Mouse (Mus musculus): ENCODE measurements around the gene Sccpdh.
"Not testable (repeated sequence)": the region's sequence is repeated elsewhere in the genome, so short reads cannot be mapped to it uniquely, and the experiment has no call there.

Gene Sccpdh

DNA sequence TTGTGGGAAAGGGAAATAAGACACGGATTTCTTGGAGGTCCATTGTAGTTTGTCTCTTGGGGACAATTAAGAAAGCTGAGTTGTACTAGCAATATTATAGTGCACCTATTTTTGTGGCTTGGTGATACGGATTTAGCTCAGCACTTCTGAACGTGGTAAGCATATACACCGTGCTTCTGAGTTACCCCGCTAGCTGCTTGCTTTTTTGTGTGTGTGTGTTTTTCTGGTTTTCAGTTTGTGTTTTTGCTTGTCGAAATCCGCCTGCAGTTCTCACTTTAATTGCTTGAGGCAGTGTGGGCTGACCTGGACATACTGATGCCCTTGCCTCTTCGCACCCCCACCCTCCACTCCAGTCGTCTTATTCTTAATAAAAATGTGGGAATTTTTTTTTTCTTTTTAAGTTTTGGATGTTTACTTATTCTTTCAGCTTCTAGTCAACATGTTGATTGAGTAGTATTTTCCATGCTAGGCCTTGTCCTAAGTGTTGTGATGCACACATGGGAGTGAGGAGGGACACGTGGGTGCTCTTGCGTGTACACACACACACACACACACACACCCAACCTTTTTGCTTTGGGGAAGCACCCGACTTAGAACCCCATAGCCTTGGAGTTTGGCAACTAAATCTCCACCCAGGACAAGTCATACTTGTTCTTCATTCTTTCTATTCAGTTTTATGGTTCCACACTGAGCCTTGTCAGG, 977 bp downstream of the Sccpdh start:
- no peak for DNase-seq (ENCODE audit: low spot score)

DNA sequence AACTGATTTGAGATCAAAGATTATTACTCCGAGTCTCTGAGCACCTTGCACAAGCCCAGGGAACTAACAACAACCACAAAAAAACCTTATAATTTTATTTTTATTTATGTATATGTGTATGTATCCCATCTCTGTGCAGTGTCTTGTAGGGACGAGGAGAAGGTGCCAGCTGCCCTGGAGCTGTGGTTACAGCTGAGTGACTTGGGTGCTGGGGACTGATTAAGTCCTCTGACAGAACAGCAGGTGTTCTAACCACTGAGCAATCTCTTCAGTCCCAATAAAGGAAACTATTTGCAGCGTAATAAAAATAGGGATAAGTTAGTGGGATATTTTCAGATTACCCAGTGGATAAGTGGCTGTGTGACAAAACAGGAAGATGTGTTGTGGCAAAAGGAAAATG, 6.3 kb downstream of the Sccpdh start:
- no peak for DNase-seq (ENCODE audit: low spot score)

DNA sequence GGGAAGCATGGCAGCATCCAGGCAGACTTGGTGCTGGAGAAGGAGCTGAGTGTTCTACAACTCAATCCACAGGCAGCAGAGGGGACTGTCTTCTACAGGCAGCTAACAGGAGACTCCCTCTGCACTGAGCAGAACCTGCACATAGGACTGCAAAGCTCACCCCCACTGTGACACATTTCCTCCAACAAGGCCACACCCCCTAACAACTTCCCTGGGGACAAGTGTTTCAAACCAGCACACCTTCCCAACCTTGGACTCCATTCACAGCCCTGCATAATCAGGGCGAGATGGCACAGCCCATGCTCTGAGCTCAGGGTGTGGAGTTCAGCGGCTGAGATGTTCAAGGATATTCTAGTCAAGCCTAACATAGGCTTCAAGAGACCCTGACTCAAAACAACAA, 9.0 kb downstream of the Sccpdh start:
- no peak for DNase-seq (ENCODE audit: low spot score)

DNA sequence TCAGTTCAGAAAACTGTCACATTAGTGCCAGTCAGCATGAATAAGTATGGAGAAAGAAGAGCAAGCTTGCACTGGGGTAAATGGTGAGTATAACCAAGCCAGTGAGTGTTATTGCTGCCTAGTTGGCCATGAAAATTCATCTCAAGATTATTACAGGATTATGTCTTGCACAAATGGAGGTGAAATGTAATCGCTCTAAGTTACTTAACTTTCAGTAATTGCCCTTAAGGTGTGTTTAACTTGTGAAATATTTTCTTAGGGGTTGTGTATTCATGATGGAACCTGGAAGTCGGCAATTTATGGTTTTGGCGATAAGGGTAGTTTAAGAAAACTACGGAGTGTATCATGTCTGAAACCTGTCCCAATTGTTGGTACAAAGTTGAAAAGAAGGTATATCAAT, 11.3 kb downstream of the Sccpdh start:
- DNase-seq (ENCODE audit: low spot score): no peak

DNA sequence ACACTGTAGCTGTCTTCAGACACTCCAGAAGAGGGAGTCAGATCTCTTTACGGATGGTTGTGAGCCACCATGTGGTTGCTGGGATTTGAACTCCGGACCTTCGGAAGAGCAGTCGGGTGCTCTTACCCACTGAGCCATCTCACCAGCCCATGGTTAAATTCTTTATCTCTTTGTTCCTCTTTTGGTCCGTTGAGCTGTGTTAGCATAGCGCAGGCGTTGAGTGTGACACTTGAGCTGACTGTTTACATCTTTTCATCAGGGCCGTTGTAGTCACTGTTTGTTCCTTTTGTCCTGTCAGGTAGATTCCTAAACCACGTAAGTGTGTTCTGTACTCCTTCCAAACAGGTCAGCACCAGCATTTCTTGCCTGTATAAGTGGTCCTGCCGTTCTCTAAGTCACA, 14.7 kb downstream of the Sccpdh start:
- DNase-seq (ENCODE audit: low spot score): not testable (repeated sequence)

DNA sequence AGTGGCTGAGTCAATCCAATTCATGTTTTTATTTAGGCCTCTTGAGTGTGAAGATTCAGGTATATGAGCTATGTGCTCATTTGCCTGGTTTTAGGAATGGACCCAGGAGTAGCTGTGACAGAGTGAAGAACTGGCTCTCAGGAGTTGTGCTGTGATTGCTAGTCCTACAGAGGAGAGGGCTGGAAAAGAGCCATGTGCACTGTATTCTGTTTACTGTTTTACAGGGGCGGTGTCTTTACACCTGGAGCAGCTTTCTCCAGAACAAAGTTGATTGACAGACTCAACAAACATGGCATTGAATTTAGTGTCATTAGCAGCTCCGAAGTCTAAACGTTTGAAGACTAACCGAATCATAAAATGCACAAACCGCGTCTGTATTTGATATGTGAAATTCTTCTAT, 18.3 kb downstream of the Sccpdh start:
- DNase-seq (ENCODE audit: low spot score): no peak

DNA sequence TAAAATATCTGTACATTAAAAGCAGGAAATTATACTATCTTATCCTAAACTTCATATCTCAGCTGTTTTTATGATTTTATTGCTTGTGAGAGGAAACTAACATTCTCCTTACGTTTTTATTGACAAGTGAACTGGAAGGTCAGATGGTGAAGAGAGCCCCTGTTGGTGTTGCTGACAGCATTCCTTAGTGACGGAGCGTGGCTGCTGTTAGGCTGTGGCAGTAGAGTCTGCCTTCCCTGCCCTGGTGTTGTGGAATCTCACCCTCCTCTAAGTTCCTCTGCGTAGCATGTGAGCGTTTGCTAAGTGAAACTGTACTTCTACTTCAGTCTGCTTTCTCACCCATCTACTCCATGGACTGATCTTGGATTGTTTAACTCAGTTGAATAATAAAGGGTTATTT, 18.8 kb downstream of the Sccpdh start:
- no peak for DNase-seq (ENCODE audit: low spot score)

DNA sequence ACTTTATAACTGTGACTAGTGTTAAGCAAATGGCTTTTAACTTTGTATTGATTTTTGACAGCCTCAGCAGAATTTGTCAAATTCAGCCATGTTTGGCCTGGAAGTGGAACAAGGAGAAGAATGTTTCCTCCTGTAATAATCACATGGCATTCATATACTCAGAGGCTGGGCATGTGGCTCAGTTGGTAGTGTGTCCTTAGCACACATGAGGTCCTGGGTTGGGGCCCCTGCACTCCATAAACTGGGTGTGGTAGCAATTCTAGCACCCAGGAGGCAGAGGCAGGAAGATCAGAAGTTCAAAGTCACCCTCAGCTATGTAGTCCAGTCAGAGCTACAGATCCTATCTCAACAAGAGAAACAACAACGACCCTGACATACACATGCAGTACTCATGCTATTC, 19.3 kb downstream of the Sccpdh start:
- no peak for DNase-seq (ENCODE audit: low spot score)

DNA sequence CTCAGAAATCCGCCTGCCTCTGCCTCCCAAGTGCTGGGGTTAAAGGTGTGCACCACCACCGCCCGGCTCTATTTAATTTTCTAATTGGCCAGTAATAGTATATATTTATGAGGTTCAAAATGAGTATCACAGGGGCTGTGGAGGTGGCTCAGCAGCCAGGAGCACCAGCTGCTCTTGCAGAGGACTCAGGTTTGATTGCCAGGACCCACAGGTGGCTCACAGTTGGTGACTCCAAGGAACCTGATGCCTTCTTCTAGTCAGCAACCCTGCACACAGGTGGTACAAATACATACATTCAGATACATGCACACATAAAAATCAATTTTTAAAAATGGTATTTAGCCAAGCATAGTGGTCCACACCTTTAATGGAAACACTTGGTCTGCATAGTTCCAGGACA, 20.0 kb downstream of the Sccpdh start:
- no peak for DNase-seq (ENCODE audit: low spot score)

DNA sequence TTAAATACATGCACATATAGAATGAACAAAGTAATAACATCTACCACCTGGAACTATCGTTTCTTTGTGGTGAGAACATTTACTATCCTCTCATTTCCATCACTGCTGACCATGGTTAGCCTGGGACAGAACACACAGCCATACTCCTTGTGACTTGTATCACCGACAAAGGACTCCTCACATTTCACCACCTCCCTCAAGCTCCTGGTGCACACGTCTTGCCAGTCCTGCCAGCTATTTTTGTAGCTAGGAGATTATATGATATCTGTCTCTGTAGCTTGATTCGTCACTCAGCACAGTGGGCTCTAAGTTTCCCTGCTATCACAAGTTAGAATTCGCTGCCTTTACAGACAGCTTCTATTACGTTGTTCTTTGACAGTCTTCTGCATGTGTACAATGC, 20.4 kb downstream of the Sccpdh start:
- DNase-seq (ENCODE audit: low spot score): no peak

DNA sequence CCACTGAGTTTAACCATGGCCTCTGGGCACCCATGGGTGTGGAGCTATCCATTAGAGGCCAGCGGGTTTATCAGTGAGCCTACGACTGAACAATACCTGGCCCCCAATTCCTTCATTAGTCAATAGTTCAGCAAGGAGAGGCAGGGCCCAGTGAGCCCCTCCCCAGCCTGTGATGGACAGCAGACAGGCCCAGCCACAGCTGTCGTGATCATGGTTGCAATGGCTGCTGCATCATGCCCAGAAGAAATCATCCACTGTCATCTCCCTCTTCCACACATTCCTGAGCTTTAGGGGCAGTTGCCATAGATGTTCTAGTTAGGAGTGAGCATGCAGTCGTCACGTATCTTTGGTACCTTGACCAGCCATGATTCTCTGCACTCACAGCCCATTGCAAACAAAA, 20.9 kb downstream of the Sccpdh start:
- no peak for DNase-seq (ENCODE audit: low spot score)

DNA sequence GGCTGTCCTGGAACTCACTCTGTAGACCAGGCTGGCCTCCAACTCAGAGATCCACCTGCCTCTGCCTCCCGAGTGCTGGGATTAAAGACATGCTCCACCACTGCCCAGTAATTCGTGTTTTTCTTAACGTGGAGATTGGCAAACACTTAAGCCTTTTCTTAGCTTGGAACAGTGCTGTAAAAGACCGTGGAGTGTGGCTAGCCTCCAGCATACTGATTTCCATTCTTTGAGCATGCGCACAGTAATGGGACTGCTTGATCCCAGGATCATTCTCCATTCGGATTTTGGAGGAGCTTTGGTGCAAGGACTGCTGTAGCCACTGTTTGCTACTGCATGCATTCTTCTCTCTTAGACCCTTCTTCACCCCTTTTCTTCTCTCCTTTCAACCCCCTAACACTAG, 21.5 kb downstream of the Sccpdh start:
- no peak for DNase-seq (ENCODE audit: low spot score)

DNA sequence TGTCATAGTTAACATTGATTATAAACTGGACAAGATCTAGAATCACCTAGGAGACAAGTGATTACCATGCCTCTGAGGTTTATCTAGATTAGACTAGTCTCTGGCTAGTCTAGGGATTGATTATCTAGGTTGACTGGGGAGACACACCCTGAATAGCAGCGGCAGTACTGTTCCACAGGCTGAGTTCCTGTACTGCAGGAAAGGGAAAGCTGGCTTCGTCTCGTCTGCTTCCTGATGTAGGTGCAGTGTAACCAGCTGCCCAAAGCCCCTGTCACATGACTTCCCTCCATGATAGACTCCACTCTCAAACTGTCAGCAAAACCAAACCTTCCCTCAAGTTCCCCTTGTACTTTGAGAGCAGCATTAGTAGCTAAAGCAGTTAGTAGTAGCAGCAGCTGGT, 36.1 kb downstream of the Sccpdh start:
- DNase-seq (ENCODE audit: low spot score): no peak

DNA sequence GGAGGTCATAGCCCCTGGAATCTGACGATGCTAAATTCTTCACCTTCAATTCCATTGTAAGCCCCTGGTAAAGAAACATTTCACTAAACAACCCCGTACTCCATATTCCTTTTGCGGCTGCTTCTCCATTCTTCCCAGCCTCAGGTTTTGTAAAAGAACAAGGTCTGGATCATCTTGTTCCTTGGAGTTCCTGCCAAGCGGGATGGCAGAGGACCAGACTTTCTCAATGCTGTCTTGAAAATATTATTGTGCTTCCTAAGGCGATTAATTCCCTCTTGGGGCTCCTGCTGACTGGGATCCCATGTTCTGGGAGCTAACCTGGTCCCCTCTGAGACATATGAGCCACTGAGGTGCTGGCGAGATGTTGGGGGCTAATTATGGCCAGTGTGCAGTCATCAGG, 37.1 kb downstream of the Sccpdh start:
- peak; percentile 81 for DNase-seq (ENCODE audit: low spot score)

DNA sequence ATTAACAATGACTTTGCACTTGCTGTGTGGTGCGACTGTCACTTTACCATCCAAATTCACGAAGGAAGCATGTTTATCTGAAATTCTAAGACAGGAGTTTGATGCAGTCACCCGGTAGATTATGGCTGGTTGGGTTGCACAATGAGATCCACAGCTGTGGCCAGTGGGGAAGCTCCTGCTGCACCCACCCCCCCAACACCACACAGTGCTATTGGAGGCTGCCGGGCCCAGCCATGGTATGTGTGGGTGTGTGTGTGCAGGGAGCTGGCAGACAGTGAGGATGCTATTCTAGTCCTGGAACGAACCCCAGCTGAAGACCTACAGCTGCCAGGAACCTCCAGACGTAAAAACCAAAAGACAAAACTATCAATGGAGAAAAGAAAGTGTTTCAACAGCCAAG, 41.4 kb downstream of the Sccpdh start:
- no peak for DNase-seq (ENCODE audit: low spot score)

DNA sequence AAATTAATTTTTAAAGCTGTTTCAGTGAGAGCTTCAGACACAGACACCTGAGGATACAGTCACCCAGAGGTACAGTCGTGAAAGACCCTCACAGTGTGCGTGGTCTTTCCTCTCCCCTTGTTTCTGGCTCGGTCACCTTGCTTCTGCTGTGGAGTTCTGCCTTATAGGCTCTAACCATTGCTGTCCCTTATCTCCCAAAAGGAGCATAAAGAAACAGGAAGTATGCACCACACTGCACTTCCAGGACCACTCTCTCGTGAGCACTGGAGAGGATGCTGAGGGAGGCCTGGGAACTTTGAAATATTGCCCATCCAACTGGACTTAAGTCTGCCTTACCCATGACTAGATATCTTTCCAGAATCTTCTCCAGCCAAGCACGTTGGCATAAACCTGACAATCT, 42.7 kb downstream of the Sccpdh start:
- no peak for DNase-seq (ENCODE audit: low spot score)

DNA sequence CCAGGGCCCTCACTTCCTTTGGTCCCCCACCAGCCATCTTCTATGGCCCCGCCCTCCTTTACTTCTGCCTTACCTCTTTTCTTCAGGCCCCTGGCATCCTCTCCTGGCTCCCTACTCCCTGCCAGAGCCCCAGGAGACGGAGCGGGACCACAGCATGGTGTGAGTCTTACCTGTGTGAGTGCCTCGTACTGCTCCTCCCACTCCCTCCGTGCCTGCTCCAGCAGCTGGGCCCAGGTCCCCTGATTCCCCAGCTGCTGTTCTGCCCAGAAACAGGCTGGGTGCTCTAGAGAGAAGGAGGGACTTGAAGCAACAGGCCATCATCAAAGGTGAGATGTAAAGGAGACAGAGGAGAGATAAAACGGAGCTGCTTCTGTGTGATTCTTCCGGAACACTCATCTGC, 44.6 kb downstream of the Sccpdh start:
- DNase-seq (ENCODE audit: low spot score): no peak

DNA sequence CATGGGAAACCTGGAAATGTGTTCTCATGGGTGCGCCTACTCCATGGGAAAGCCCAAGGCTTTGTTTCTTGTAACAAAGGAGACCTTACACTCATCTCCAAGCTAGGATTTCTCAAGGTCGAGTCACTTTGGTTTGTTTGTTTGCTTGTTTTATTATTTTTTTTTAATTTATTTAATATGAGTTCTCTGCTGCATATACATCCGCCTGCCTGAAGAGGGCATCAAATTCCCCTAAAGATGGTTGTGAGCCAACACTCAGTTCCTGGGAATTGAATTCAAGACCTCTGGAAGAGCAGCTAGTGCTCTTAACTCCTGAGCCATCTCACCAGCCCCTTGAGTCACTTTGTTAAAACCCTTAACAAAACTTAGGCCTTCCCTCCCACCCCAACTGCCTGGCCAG, 45.4 kb downstream of the Sccpdh start:
- no peak for DNase-seq (ENCODE audit: low spot score)

DNA sequence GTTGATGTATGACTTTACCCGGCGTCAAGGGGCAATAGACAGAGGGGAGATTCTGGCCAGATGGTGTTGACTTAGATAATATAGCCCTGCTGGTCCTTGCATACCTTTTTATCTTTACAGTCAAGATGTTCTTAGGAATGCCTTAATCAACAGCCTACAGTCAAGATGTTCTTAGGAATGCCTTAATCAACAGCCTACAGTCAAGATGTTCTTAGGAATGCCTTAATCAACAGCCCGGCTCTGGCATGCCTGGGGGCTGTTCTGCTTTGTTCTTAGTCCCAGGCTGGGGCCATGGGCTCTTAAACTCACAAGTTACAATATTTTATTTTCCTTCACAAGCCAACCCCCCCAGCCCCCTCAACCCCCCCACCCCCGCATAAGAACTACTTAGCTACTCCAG, 47.3 kb downstream of the Sccpdh start:
- not testable (repeated sequence) for DNase-seq (ENCODE audit: low spot score)

DNA sequence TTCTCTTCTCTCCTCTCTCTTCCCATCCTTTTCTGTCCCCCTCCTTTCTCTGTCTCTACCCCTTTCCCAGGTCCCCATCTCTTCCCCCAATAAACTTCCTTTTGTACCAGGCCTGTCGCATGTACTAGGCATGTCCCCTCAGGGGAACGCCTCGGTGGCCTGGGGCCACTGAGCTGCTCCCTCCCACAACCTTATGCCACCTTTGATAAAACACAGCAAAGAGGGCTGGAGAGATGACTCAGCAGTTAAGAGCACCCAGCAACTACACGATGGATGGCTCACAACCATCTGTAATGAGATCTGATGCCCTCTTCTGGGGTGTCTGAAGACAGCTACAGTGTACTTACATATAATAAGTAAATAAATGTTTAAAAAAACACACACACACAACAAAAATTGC, 47.8 kb downstream of the Sccpdh start:
- no peak for DNase-seq (ENCODE audit: low spot score)

DNA sequence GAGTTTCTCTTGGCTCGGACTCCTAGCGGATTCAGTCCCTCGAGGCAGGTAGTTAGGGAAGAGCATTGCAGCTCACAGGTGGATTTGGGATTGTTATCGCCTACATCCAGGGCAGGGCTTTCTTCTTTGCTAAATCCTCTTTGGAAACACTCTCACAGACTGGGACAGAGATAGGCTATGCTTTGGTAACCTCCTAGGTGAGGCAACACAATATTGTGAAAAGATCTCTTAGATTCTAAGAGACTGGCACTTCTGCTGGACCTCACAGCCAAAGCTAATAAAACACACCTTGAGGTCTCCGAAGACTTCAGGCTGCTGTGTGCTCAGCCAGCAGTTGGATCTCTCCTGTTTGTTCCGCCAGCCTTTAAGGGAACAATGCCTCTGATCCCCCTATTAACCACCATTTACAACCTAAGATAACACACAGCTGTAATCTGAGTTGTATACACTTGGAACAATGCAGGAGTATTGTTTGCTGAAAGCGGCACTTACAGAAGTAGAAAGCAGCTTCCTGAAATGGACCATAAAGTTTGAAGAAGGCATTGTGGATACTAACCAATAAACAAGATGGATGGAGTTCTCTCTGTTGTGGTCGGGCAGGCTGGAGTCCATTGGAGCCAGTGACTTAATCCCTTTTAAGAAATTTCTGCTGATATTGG, 54.9 kb downstream of the Sccpdh start:
- DNase-seq (ENCODE audit: low spot score): no peak

DNA sequence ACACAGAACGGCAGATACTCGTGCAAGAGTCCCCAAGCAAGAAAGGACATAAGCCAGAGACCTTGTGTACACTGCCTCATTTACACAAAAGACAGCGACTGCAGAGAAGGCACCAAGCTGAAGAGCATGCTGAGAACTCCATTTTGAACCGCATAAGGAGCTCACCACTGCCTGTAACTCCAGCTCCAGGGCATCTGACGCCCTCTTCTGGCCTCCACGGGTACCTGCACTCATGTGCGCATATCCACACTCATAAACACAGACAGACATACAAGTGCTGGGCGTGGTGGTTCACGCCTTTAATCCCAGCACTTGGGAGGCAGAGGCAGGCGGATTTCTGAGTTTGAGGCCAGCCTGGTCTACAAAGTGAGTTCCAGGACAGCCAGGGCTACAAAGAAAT, 60.7 kb downstream of the Sccpdh start:
- DNase-seq (ENCODE audit: low spot score): no peak

DNA sequence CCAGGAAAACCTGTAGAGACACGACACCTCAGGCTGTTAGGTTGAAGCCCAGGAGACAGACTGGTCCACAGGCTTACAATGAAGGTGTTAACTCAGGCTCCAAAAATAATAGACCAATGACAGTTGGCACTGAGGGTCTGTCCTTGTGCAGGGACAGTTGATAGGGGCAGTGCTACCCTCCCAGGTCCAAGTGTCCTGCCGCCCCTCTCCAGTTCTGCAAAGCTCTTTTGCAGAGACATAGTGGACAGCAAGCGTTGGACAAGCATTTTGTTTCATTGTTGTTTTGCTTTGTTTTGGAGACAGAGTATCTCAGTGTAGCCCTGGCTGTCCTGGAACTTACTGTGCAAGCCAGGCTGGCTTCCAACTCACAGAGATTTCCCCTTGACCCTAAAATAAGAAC, 63.4 kb downstream of the Sccpdh start:
- DNase-seq (ENCODE audit: low spot score): no peak
